Mouse (Mus musculus) gastrocnemius, adult 2 months (tissue): ENCODE measurements around the gene Suv39h1. TPM values are rescaled to one million over a fixed set of nuclear protein-coding genes. Genes with fewer than 3 reads are reported as not detected.
"Not testable (repeated sequence)": the region's sequence is repeated elsewhere in the genome, so short reads cannot be mapped to it uniquely, and the experiment has no call there.

Experiments used
- DNase-seq: peaks from one replicate; pipeline ENCODE4 v3.0.0; 2022
- H3K27ac ChIP-seq: fragments of 200-600 bp; 2 replicates; pipeline ENCODE4 v1.8.1; 2022; ENCODE audit warnings: mild to moderate bottlenecking
- H3K4me3 ChIP-seq: fragments of 200-600 bp; 2 replicates; pipeline ENCODE4 v1.8.1; 2022; ENCODE audit warnings: mild to moderate bottlenecking, moderate library complexity
- CTCF ChIP-seq: fragments of 200-600 bp; IDR thresholded peaks from 2 replicates; pipeline ENCODE4 v1.8.1; 2022; ENCODE audit warnings: antibody characterized with exemption, mild to moderate bottlenecking, moderate library complexity
- intact Hi-C: fragments of 180-260 bp; cut with DNase I; formaldehyde crosslinking; loops from one replicate; pipeline ENCODE4 v1.15.1; 2025
- total RNA-seq, 2 experiments: library from RNA; stranded (reverse); gene quantifications; 2 replicates each; pipeline ENCODE4 v1.2.3; 2021

The Suv39h1 gene
- total RNA-seq, 2 experiments from 2014 or later = 4.3 to 5.0 TPM

DNA sequence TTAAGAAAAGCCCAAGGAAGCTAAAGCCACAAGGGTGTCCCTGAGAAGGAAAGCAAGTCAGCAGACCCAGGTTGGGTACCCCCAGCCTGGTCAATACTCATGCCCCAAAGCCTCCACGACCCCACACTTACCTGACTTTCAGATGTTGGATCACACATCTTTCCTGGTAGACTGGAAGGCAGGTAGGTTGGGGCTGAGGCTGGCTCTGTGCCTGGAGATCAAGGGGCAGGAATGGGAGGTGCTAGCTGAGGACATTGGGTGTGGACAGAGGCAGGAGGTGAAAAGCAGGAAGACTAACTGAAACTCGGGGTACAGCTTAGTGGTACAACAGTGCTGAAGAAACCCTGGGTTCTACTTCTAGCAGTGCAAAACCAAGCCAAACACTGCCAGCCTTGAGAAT is 56.3 kb downstream of the Suv39h1 start, which contains the start of gene Glod5:
Glod5 (minus strand) TSS at position 207 of the 400 bp plus-strand sequence.
- intact Hi-C loops = loop anchor here (5.0 kb wide), 2 partner anchors 106 to 166 kb away; no protein-coding TSS in a partner anchor
- no peak for DNase-seq

DNA sequence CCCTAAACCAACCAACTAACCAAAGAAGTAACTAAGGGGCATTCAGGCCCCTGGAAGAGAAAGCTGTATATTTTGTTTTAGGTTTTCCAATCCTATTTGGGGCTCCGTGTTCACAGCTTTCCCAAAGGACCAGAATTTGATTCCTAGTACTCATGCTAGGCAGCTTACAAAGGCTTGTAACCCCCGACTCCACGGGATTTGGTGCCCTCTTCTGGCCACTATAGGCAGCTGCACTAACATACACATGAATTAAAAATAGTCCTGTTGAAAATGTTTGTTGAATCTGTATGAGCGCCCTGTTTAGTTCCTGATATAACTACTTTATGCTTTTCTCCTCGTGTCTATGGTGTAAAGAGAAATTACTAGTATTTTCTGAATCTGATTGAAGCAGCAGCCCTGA is 57.4 kb downstream of the Suv39h1 start:
- Histone ChIP-seq H3K27ac (no peak overlapping the region), H3K4me3 (no peak overlapping the region)
- intact Hi-C loops = loop anchor here (5.0 kb wide), 2 partner anchors 105 to 165 kb away; no protein-coding TSS in a partner anchor
- DNase-seq = peak; percentile 31
- peak; percentile 75 for TF ChIP-seq CTCF

More for the DNA sequence above, 56.3 kb downstream of the Suv39h1 start, which contains the start of gene Glod5:
- H3K4me3 ChIP-seq = no peak within 1 kb of the TSS
- no peak for TF ChIP-seq CTCF
- no peak within 1 kb of the TSS for H3K27ac ChIP-seq

DNA sequence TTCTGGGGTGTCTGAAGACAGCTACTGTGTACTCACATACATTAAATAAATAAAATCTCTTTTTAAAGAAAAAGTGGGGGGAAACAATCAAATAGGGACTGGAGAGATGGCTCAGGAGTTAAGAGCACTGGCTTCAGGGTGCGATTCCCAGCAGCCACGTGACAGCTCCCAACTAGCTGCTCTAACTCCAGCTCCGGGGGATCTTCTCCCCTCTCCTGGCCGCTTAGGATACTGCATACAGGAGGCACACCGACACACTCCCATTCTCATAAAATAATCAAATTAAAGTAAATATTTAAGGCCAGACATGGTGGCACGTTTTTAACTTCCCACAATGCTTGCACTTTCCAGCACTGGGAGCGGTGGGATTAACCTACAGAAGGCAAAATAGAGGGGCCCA is 58.9 kb downstream of the Suv39h1 start:
- intact Hi-C loops = loop anchor here (5.0 kb wide), 2 partner anchors 103 to 163 kb away; no protein-coding TSS in a partner anchor
- H3K4me3 ChIP-seq = not testable (repeated sequence)

DNA sequence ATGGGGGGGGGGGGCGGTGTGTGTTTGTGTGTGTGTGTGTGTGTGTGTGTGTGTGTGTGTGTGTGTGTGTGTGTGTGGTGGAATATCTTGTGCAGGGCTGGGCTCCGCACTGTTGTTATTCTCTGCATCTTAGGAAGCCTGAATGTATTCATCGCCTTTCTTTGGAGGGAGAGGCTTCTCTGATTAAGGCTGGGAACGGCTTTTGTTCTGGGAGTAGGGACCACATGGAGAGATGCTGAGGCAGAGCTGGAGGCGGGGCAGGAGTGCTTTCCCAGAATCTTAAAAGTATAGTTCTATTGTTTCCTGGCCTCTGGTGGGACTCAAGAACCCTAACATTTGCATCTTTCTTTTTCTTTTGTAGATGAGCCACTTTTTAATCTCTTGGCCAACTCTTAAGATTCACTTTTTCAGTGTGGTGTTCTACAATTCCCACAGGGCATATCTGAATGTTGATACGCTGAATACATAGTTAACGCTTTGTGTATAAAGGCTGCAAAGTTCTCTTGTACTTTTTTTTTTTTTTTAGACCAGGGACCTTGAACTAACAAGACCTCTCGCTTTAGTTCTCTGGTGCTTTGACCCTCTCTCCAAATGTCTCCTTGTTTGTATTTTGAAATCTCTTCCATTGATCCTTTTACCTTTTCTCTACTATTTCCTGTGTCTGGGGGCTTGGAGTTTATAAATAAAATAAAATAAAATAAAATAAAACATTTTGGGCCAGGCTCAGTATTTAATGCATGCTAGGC is 60.8 kb downstream of the Suv39h1 start:
- no peak for TF ChIP-seq CTCF
- no peak overlapping the region for H3K4me3 ChIP-seq
- no peak overlapping the region for H3K27ac ChIP-seq
- DNase-seq = no peak
- intact Hi-C loops = no loop called here

More for the DNA sequence above, 58.9 kb downstream of the Suv39h1 start:
- DNase-seq, H3K27ac ChIP-seq: not testable (repeated sequence)

DNA sequence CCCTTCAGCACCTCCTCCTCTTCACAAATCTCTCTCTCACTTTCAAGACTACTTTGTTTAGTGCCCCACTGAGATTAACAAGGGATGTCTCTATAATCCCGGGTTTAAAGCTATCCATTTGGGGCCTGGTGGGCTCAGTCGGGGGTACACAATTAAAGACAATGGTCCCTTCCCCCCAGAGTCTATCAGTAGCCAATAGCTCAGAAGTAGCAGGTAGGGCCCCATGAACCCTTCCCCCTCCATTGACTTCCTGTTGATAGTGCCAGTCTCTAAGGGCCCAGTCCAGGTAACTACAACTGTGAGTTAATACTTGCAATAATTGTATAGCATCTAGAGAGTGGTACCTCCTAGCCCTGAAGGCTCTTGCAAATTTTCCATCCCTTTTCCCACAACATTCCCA is 61.4 kb downstream of the Suv39h1 start:
- H3K27ac ChIP-seq = no peak overlapping the region
- no peak for DNase-seq
- H3K4me3 ChIP-seq = no peak overlapping the region
- intact Hi-C loops = no loop called here
- TF ChIP-seq CTCF = no peak

Other genes starting within 250 kb of the Suv39h1 start
- gene Otud5, start 233.4 kb downstream of the Suv39h1 start, total RNA-seq = 10 to 100 TPM; 15.6 to 19.1 TPM
- 1 to 10 TPM; 1.9 to 2.0 TPM for gene Pim2, start 196.5 kb downstream of the Suv39h1 start, total RNA-seq
- 10 to 100 TPM in 1 of 2 experiments, 1 to 10 TPM in 1; 8.8 to 10.9 TPM for gene Slc35a2, start 190.7 kb downstream of the Suv39h1 start, total RNA-seq
- gene Pqbp1, start 175.5 kb downstream of the Suv39h1 start, total RNA-seq = 10 to 100 TPM; 21.7 to 22.4 TPM
- 10 to 100 TPM; 41.4 to 45.5 TPM for gene Timm17b, start 175.4 kb downstream of the Suv39h1 start, total RNA-seq
- not detected for gene Gm10491, start 166.9 kb downstream of the Suv39h1 start, total RNA-seq
- not detected for gene Gm10490, start 165.2 kb downstream of the Suv39h1 start, total RNA-seq
- not detected for gene Pcsk1n, start 154.9 kb downstream of the Suv39h1 start, total RNA-seq
- not detected for gene Eras, start 146.2 kb downstream of the Suv39h1 start, total RNA-seq
- gene Hdac6, start 126.9 kb downstream of the Suv39h1 start, total RNA-seq = 1 to 10 TPM; 4.0 to 4.4 TPM
- not detected for gene Gata1, start 96.7 kb downstream of the Suv39h1 start, total RNA-seq
- gene Glod5, start 56.3 kb downstream of the Suv39h1 start, total RNA-seq = not detected
- under 1 TPM; 0.36 to 0.70 TPM for gene Was, start 15.7 kb upstream of the Suv39h1 start, total RNA-seq
- 1 to 10 TPM; 9.1 to 9.4 TPM for gene Wdr13, start 58.1 kb upstream of the Suv39h1 start, total RNA-seq
- gene Rbm3, start 71.1 kb upstream of the Suv39h1 start, total RNA-seq = 10 to 100 TPM; 33.9 to 82.1 TPM
- gene Tbc1d25, start 101.4 kb upstream of the Suv39h1 start, total RNA-seq = 1 to 10 TPM; 3.1 to 3.2 TPM
- gene Ebp, start 118.8 kb upstream of the Suv39h1 start, total RNA-seq = 1 to 10 TPM; 9.2 to 9.3 TPM
- gene Porcn, start 131.8 kb upstream of the Suv39h1 start, total RNA-seq = 1 to 10 TPM; 4.2 to 5.4 TPM
- gene Ftsj1, start 177.6 kb upstream of the Suv39h1 start, total RNA-seq = 10 to 100 TPM; 13.9 to 16.0 TPM
- gene Slc38a5, start 196.4 kb upstream of the Suv39h1 start, total RNA-seq = not detected